Mouse (Mus musculus) adrenal gland (tissue): Measurements from ENCODE around the gene Mtmr3.

Experiments used
- intact Hi-C: fragments of 180-260 bp; cut with DNase I; formaldehyde crosslinking; loops from one replicate; pipeline ENCODE4 v1.15.1; 2025

Gene Mtmr3

GRCm38 (mm10) chr11:4536645-4537044 lies 58.0 kb downstream of the Mtmr3 start:
- intact Hi-C loops, result no loop called here

DNA sequence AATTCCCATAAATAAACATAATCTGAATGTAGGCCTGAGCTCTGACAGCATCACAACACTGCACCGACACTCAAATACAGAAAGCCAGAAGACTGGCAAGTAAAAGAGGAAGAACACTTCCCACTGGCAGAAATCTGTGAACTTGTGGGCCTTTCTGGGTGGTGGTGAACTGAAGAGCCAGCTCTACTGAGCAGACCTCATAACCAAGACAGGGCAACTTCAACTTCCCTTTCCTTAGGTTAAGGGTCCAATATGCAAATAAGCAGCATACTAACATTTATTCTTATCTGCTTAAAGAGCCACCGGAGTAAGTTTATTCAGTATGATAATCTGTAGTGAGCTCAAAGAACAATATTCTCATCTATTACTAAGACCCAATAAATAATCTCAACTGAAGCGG lies 67.5 kb downstream of the Mtmr3 start:
- intact Hi-C loops, result no loop called here

GRCm38 (mm10) chr11:4522142-4522664 lies 72.5 kb downstream of the Mtmr3 start:
- intact Hi-C loops, result no loop called here

- intact Hi-C loops, result no loop called here
Measured at GRCm38 (mm10) chr11:4518981-4519380, 75.7 kb downstream of the Mtmr3 start.

DNA sequence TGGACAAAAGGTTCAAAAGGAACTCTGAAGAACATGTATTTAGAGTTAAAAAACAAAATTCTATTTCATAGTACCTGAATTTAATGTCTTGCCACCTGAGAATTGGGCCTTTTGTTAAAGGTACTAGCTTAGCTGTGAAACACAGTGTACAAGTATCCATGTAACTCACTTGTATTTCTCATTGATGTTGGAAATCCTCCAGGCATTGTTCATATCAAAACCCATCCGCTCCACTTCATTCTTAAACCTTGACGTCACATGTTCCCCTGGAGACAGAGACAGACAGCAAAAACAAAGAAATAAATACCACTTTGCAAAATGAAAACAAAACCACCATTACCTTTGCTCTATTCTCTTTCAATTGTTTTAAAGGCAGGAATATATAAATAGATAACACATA lies 87.2 kb downstream of the Mtmr3 start:
- intact Hi-C loops, result no loop called here

- intact Hi-C loops, result no loop called here
Measured at GRCm38 (mm10) chr11:4506486-4506885, 88.2 kb downstream of the Mtmr3 start.

DNA sequence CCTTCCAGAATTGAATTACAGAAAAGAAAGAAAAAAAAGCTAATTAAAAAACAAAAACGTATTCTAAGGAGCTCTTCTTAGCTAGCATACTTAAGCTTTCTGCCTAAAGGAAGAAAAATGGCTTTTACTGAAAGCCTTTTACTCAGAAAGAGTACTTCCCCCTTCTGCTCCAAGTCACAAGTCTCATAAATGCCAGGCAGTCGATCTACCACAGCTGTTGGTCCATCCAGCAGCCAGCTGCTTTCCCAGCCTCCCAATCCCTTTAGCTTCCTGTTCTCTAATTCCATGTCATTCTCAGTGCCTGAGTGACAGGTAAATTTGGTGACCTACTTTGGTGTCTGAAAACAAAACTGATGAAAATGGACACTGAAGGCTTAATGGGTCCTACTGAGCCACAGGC lies 92.5 kb downstream of the Mtmr3 start:
- intact Hi-C loops, result no loop called here

- intact Hi-C loops, result no loop called here
Measured at GRCm38 (mm10) chr11:4500826-4501225, 93.8 kb downstream of the Mtmr3 start.

GRCm38 (mm10) chr11:4500261-4500660 lies 94.4 kb downstream of the Mtmr3 start:
- intact Hi-C loops, result no loop called here

GRCm38 (mm10) chr11:4499456-4499855 lies 95.2 kb downstream of the Mtmr3 start:
- intact Hi-C loops, result no loop called here

DNA sequence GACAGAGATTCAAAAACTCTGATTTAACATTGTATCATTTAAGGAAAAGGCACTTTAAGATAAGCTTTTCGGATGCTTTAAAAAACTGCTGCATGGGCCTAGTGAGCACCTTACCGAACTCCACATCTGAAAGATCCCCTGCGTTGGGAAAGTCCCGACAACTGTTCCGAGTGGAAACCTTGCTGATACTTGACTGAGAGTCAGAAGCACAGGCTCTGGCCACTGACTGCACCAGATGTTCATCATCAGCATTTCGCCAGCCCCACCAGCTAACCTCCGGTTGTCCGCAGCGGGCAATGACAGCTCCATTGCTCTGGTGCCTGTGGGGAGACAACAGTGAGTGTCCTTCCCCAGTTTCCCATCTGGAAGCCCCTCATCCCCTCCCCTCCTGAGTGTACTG lies 95.9 kb downstream of the Mtmr3 start:
- intact Hi-C loops, result no loop called here

- intact Hi-C loops, result no loop called here
Measured at GRCm38 (mm10) chr11:4497501-4498118, 97.1 kb downstream of the Mtmr3 start.

- intact Hi-C loops, result no loop called here
Measured at GRCm38 (mm10) chr11:4495021-4495540, 99.6 kb downstream of the Mtmr3 start.

DNA sequence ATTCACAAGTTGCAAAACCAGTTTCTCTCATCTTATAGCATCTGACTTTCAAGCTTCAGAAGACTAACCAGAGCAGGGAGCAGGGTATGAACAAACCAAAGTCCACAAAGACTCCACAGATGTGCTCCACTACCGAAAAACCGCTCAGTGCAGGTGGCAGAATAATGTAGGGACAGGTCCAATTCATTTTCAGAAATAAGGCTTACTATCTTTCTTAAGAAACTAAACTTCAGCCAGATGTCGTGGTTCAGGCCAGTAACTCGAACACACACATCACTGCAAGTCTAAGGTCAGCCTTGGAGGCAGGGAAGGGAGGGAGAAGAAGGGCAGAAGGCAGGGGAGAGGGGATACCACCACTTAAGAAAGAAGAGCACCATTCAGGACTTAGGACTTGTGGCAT lies 105.5 kb downstream of the Mtmr3 start:
- intact Hi-C loops, result no loop called here

GRCm38 (mm10) chr11:4488798-4489197 lies 105.9 kb downstream of the Mtmr3 start:
- intact Hi-C loops, result no loop called here

- intact Hi-C loops, result no loop called here
Measured at GRCm38 (mm10) chr11:4488367-4488766, 106.3 kb downstream of the Mtmr3 start.

GRCm38 (mm10) chr11:4487401-4487965 lies 107.2 kb downstream of the Mtmr3 start:
- intact Hi-C loops, result no loop called here

- intact Hi-C loops, result no loop called here
Measured at GRCm38 (mm10) chr11:4484541-4484940, 110.1 kb downstream of the Mtmr3 start.

GRCm38 (mm10) chr11:4482641-4483040 lies 112.0 kb downstream of the Mtmr3 start:
- intact Hi-C loops, result no loop called here

- intact Hi-C loops, result no loop called here
Measured at GRCm38 (mm10) chr11:4476184-4476697, 118.4 kb downstream of the Mtmr3 start.

GRCm38 (mm10) chr11:4472464-4473179 lies 122.0 kb downstream of the Mtmr3 start:
- intact Hi-C loops, result loop anchor here (5.0 kb wide), 1 partner anchor 1695 kb away; no protein-coding TSS in a partner anchor

- intact Hi-C loops, result loop anchor here (5.0 kb wide), 1 partner anchor 1696 kb away; no protein-coding TSS in a partner anchor
Measured at GRCm38 (mm10) chr11:4471734-4472133, 122.9 kb downstream of the Mtmr3 start.
